Mouse (Mus musculus) limb, embryonic 12.5 days (tissue): Measurements from ENCODE around the gene Ypel2. TPM values are rescaled to one million over a fixed set of nuclear protein-coding genes. Genes with fewer than 3 reads are reported as not detected.

Experiments
- ATAC-seq: fragments of 200-750 bp; cut with Nextera tagmentation; 2 replicates; pipeline ENCODE4 v1.8.0; 2017; ENCODE audit warnings: low read depth, moderate TSS enrichment; ENCODE audit not compliant: insufficient number of reproducible peaks, insufficient read depth, low FRiP score, low TSS enrichment
- H3K27ac ChIP-seq: fragments of 300-500 bp; sonication (generic); 2 replicates; pipeline ENCODE4 v1.5.1; 2016; ENCODE audit warnings: mild to moderate bottlenecking, moderate library complexity
- H3K27me3 ChIP-seq: fragments of 300-500 bp; sonication (generic); 2 replicates; pipeline ENCODE4 v1.6.1; 2016; ENCODE audit warnings: mild to moderate bottlenecking, moderate library complexity
- H3K36me3 ChIP-seq: fragments of 300-500 bp; sonication (generic); 2 replicates; pipeline ENCODE4 v1.6.1; 2016; ENCODE audit warnings: mild to moderate bottlenecking, moderate library complexity
- H3K4me1 ChIP-seq: fragments of 300-500 bp; sonication (generic); replicated peaks from 2 replicates; pipeline ENCODE4 v1.6.1; 2016
- H3K4me2 ChIP-seq: fragments of 300-500 bp; sonication (generic); 2 replicates; pipeline ENCODE4 v1.6.1; 2016; ENCODE audit warnings: mild to moderate bottlenecking, moderate library complexity
- H3K4me3 ChIP-seq: fragments of 300-500 bp; sonication (generic); replicated peaks from 2 replicates; pipeline ENCODE4 v1.5.1; 2016; ENCODE audit warnings: mild to moderate bottlenecking
- H3K9ac ChIP-seq: fragments of 300-500 bp; sonication (generic); replicated peaks from 2 replicates; pipeline ENCODE4 v1.6.1; 2016; ENCODE audit warnings: mild to moderate bottlenecking, moderate library complexity
- H3K9me3 ChIP-seq: fragments of 300-500 bp; sonication (generic); 2 replicates; pipeline ENCODE4 v1.6.1; 2016; ENCODE audit warnings: mild to moderate bottlenecking, moderate library complexity
- WGBS: fragments of 180-500 bp; shearing (Covaris S2); methylation state at CpG from one replicate; pipeline ENCODE4 v1.1.7; 2016; 5-methylcytosine and 5-hydroxymethylcytosine counted together
- polyA plus RNA-seq: library from polyadenylated mRNA; unstranded; fragments of >200 nt; fragmentation: Nextera tagmentation; extraction: Ambion mirVana; gene quantifications from 2 replicates; pipeline ENCODE4 v1.2.1, GENCODE M21; 2016

The Ypel2 gene
- polyA plus RNA-seq, 1 experiment from 2014 or later: 10.5 TPM

GRCm38 (mm10) chr11:86894171-86894577 is 99.3 kb downstream of the Ypel2 start:
- no peak overlapping the region for H3K27ac ChIP-seq
- H3K27me3 ChIP-seq: peaks cover 11% of the 10 kb centered on the region; the same call in 1 of the 2 replicates
- WGBS: 7% methylated on average over 19 of the region's 19 CpGs
- H3K4me1 ChIP-seq: peaks cover 34% of the 10 kb centered on the region
- no peaks in the 10 kb centered on the region for H3K9me3 ChIP-seq
- H3K9ac ChIP-seq: peak overlapping the region; percentile 45; the same call in 1 of the 2 replicates
- ATAC-seq: peak; percentile 57; the same call in 1 of the 2 replicates
- no peaks in the 10 kb centered on the region for H3K36me3 ChIP-seq
- H3K4me3 ChIP-seq: peak overlapping the region; percentile 35
- peak overlapping the region; percentile 67 for H3K4me2 ChIP-seq

- H3K4me3 ChIP-seq: no peak overlapping the region
- H3K4me1 ChIP-seq: peaks cover 30% of the 10 kb centered on the region
- H3K9ac ChIP-seq: no peak overlapping the region
- no peak for ATAC-seq
- no peaks in the 10 kb centered on the region for H3K36me3 ChIP-seq
- H3K4me2 ChIP-seq: 0 out of 2 replicates have a peak overlapping the region, but pooled peaks have one; percentile 67
- H3K9me3 ChIP-seq: no peaks in the 10 kb centered on the region
- 67% methylated on average over 15 of the region's 15 CpGs for WGBS
- H3K27me3 ChIP-seq: peaks cover 11% of the 10 kb centered on the region; the same call in 1 of the 2 replicates
- H3K27ac ChIP-seq: no peak overlapping the region
Observed at GRCm38 (mm10) chr11:86892996-86893670, 100.4 kb downstream of the Ypel2 start.

Other genes starting within 250 kb of the Ypel2 start
- 129 and 137 TPM in 2 replicates for gene Cltc, start 236.1 kb downstream of the Ypel2 start, polyA plus RNA-seq
- 36.4 and 39.7 TPM in 2 replicates for gene Dhx40, start 186.0 kb downstream of the Ypel2 start, polyA plus RNA-seq
- 28.4 and 30.6 TPM in 2 replicates for gene Gdpd1, start 80.4 kb upstream of the Ypel2 start, polyA plus RNA-seq
- gene Smg8, start 93.1 kb upstream of the Ypel2 start, polyA plus RNA-seq: 28.2 and 31.1 TPM in 2 replicates
- gene Prr11, start 115.0 kb upstream of the Ypel2 start, polyA plus RNA-seq: 7.4 and 9.4 TPM in 2 replicates
- gene Ska2, start 115.5 kb upstream of the Ypel2 start, polyA plus RNA-seq: 101 and 103 TPM in 2 replicates
- 33.2 and 35.1 TPM in 2 replicates for gene Trim37, start 133.4 kb upstream of the Ypel2 start, polyA plus RNA-seq